Mouse (Mus musculus): ENCODE results near the gene Ugt2b34. TPM values are rescaled to one million over a fixed set of nuclear protein-coding genes. Genes with fewer than 3 reads are reported as not detected.

The Ugt2b34 gene
- polyA plus RNA-seq (2012; rRNA removed; ENCODE audit: low replicate concordance) = 0.27 TPM in 1 of 2 replicates, not detected in the other

GRCm38 (mm10) chr5:86906758-86907157 lies at the start of gene Ugt2b34:
Gene Ugt2b34 (minus strand): TSS chr5:86906937.

DNA sequence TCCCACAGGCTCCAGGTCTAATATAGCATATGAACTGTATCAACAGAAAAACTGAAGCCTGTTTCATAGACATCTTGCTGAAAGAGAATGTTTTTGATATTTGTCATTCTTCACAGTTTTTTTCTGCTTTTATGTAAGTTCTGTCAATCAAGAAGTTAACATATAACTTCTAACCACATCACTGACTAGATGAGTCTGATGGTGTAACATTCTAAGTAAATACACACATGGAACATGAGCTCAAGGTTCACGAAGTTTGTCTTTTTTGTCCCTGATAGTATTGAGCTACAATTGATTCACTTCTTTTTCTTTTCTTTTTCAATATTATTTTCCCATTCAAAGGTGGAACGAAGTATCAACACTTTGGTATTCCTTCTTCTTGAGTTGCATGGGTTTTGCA lies 19.7 kb upstream of the Ugt2b34 start, which contains the start of gene Ugt2b1:
Ugt2b1 (minus strand) TSS at position 105 of the 400 bp plus-strand sequence.

Other genes with a start within 250 kb of the Ugt2b34 start
- gene Tmprss11b, start 230.6 kb downstream of the Ugt2b34 start, polyA plus RNA-seq (2012; rRNA removed; ENCODE audit: low replicate concordance) = 0.04 TPM in 1 of 2 replicates, not detected in the other
- gene Tmprss11e, start 161.1 kb downstream of the Ugt2b34 start, polyA plus RNA-seq (2012; rRNA removed; ENCODE audit: low replicate concordance) = not detected in 2 replicates
- gene Ythdc1, start 102.7 kb downstream of the Ugt2b34 start, polyA plus RNA-seq (2012; rRNA removed; ENCODE audit: low replicate concordance) = 9.9 and 19.1 TPM in 2 replicates
- 0.09 and 0.10 TPM in 2 replicates for gene Ugt2b1, start 19.6 kb upstream of the Ugt2b34 start, polyA plus RNA-seq (2012; rRNA removed; ENCODE audit: low replicate concordance)
- gene Ugt2b35, start 93.9 kb upstream of the Ugt2b34 start, polyA plus RNA-seq (2012; rRNA removed; ENCODE audit: low replicate concordance) = 0.03 TPM in 1 of 2 replicates, not detected in the other
- 0.12 TPM in 1 of 2 replicates, not detected in the other for gene Ugt2b36, start 185.6 kb upstream of the Ugt2b34 start, polyA plus RNA-seq (2012; rRNA removed; ENCODE audit: low replicate concordance)
- gene Ugt2b5, start 233.4 kb upstream of the Ugt2b34 start, polyA plus RNA-seq (2012; rRNA removed; ENCODE audit: low replicate concordance) = 0.06 TPM in 1 of 2 replicates, not detected in the other